Mouse (Mus musculus) kidney, postnatal 0 days (tissue): Measurements from ENCODE around the gene Zdhhc14. TPM values are rescaled to one million over a fixed set of nuclear protein-coding genes. Genes with fewer than 3 reads are reported as not detected.

ENCODE experiments used
- ATAC-seq: fragments of 200-750 bp; cut with Nextera tagmentation; replicated peaks from 2 replicates; pipeline ENCODE4 v1.8.0; 2017; ENCODE audit warnings: low read depth, moderate number of reproducible peaks, moderate TSS enrichment, moderate library complexity; ENCODE audit not compliant: low FRiP score
- DNase-seq: peaks from one replicate; pipeline ENCODE4 v3.0.0-alpha.2; 2016; ENCODE audit warnings: low spot score
- H3K27ac ChIP-seq: fragments of 300-500 bp; sonication (generic); 2 replicates; pipeline ENCODE4 v1.5.1; 2014; ENCODE audit warnings: mild to moderate bottlenecking
- H3K27me3 ChIP-seq: fragments of 300-500 bp; sonication (generic); 2 replicates; pipeline ENCODE4 v1.6.1; 2014; ENCODE audit warnings: low read length, mixed read lengths; ENCODE audit not compliant: insufficient read depth
- H3K36me3 ChIP-seq: fragments of 300-500 bp; sonication (generic); 2 replicates; pipeline ENCODE4 v1.6.1; 2014; ENCODE audit warnings: low read length, mixed read lengths; ENCODE audit not compliant: insufficient read depth
- H3K4me1 ChIP-seq: fragments of 300-500 bp; sonication (generic); replicated peaks from 2 replicates; pipeline ENCODE4 v1.6.1; 2014; ENCODE audit warnings: antibody characterized with exemption, low read length, mixed read lengths; ENCODE audit not compliant: insufficient read depth
- H3K4me2 ChIP-seq: fragments of 300-500 bp; sonication (generic); 2 replicates; pipeline ENCODE4 v1.6.1; 2014; ENCODE audit warnings: mild to moderate bottlenecking, low read length, moderate library complexity, mixed read lengths
- H3K4me3 ChIP-seq: fragments of 300-500 bp; sonication (generic); replicated peaks from 2 replicates; pipeline ENCODE4 v1.5.1; 2014; ENCODE audit warnings: low read depth, low read length
- H3K9ac ChIP-seq: fragments of 300-500 bp; sonication (generic); 2 replicates; pipeline ENCODE4 v1.6.1; 2014; ENCODE audit warnings: low read depth, low read length
- H3K9me3 ChIP-seq: fragments of 300-500 bp; sonication (generic); replicated peaks from 2 replicates; pipeline ENCODE4 v1.6.1; 2016; ENCODE audit warnings: low read length, inconsistent platforms, mixed read lengths
- CTCF ChIP-seq: IDR thresholded peaks from 2 replicates; pipeline ENCODE4 v1.5.1; 2016; ENCODE audit warnings: antibody characterized with exemption, low read depth, mild to moderate bottlenecking, moderate library complexity
- WGBS: fragments of 180-500 bp; shearing (Covaris S2); extraction: QIAGEN DNeasy Blood & Tissue Kit; methylation state at CpG from one replicate; pipeline ENCODE4 v1.1.7; 2014; 5-methylcytosine and 5-hydroxymethylcytosine counted together
- polyA plus RNA-seq: library from polyadenylated mRNA; unstranded; fragments of >200 nt; fragmentation: Nextera tagmentation; extraction: Ambion mirVana; gene quantifications from 2 replicates; pipeline ENCODE4 v1.2.1, GENCODE M21; 2015

Zdhhc14 gene
- polyA plus RNA-seq, 1 experiment from 2014 or later, result 5.3 TPM

DNA sequence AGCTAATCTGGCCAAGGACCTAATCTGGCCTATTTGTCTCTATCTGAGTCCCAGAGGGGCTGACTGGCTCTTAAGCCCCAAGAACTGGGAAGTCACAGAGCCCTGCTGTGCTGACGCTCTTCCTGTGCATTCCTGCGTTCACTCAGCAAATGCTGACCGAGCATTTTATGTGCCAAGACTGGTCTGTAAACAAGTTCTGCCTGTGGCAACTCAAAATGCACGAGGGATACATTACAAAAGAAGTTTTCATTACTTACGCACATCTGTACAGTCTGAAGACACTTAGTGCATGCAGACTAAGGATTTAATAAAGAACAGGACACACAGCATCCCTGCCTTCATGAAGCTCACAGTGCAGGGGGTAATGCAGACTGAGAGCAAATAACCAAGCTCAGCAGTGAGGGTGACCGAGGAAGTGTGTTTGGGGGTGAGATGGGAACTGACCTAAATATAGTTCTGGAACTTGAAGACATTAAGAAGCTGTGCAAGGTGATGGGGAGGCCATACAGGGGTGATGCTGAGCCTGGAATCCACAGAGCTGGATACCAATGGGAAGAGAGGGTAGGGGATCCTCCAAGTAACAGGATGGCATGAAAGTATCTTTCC lies 99.3 kb downstream of the Zdhhc14 start:
- Histone ChIP-seq H3K27ac (0 out of 2 replicates have a peak overlapping the region, but pooled peaks have one; percentile 19), H3K9me3 (no peaks in the 10 kb centered on the region), H3K4me2 (no peak overlapping the region), H3K9ac (no peak overlapping the region), H3K36me3 (no peaks in the 10 kb centered on the region), H3K4me3 (no peak overlapping the region), H3K27me3 (no peaks in the 10 kb centered on the region), H3K4me1 (no peaks in the 10 kb centered on the region; the same call in 1 of the 2 replicates)
- ATAC-seq (no peak), DNase-seq (peak; percentile 66)
- TF ChIP-seq CTCF, result no peak
- WGBS, result 41% methylated on average over 6 of the region's 6 CpGs

DNA sequence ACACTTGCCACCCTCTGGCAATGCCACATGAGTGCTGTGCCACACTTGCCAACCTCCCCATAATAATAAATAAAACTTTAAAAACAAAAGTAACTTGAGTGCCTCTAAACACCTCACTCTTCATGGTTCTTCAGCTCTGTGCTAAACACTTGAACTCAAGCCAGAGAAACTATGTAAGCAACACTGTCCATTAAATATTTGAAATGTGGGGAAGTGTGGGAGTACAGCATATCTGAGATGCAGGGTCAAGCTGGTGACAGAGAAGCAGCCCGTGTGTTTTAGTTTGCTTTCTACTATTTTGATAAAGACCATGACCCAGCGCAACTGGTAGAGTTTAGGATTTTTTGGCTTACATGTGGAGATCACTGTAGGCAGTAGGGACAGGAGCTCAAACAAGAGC lies 100.7 kb downstream of the Zdhhc14 start:
- Histone ChIP-seq H3K27ac (no peak overlapping the region), H3K9ac (no peak overlapping the region), H3K36me3 (no peaks in the 10 kb centered on the region), H3K4me2 (no peak overlapping the region), H3K9me3 (no peaks in the 10 kb centered on the region), H3K4me1 (peaks cover 9% of the 10 kb centered on the region), H3K4me3 (no peak overlapping the region), H3K27me3 (no peaks in the 10 kb centered on the region)
- TF ChIP-seq CTCF, result no peak
- WGBS, result 40% methylated on average over 2 of the region's 2 CpGs
- DNase-seq, result peak; percentile 72
- no peak for ATAC-seq

DNA sequence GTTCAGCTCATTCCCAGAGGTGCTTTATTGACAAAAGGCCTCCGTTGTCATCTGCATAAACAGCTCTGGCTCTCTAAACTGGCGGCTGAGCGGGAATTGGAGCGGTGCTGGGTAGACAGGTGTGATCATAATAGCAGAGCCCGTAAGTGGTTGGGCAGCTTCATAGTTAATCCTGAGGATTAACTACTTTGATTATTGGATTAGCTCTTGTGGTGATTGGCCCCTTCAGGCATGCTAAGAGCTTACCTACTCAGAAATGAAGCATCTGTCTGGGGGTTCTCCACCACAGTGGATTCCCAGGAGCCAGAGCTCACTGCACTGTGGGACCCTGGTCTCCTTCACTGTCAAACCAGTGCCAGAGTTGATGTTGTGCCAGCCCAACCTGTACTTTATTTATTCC lies 102.7 kb downstream of the Zdhhc14 start:
- Histone ChIP-seq H3K27me3 (no peaks in the 10 kb centered on the region), H3K4me2 (no peak overlapping the region), H3K4me1 (peaks cover 13% of the 10 kb centered on the region), H3K27ac (no peak overlapping the region), H3K9ac (no peak overlapping the region), H3K4me3 (no peak overlapping the region), H3K9me3 (no peaks in the 10 kb centered on the region), H3K36me3 (no peaks in the 10 kb centered on the region)
- TF ChIP-seq CTCF, result no peak
- ATAC-seq (no peak), DNase-seq (no peak)
- WGBS, result 82% methylated on average over 5 of the region's 5 CpGs

DNA sequence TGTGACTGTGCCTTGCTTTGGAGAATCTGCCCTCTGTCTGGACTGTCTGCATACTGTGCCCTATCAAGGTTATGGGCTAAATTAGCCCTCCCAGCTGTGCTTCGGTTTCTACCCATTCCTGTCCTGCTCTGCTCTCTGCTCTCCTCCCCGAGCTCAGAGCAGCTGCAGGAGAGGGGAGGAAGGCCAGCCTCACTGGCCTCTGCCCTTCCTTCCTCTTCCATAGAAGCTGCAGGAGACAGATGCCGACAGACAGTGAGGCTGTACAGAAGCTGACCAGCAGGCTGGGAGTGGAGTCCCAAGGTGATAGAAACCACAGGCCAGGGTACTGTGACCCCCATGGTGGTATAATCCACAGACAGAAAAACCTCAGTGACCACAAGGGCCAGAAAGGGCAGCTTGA lies 104.1 kb downstream of the Zdhhc14 start:
- no peak for ATAC-seq

DNA sequence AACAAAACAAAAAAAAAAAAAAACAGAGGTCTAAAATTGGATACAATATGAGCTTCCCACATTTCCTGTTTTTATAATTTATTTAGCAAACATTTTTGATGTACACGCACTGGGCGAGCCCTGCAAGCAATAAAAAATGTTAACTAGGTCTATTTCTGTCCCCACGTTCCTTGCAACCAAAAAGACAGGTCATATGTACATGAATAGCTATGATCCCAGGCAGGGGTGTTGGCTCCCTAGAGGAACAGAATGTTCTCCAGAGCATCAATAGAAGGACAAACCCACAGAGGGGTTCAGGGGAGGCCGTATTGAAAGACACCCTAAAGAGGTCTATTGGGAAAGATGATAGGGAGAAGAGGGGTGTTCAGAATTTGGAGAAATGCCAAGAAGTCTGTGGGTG lies 106.6 kb downstream of the Zdhhc14 start:
- DNase-seq (peak; percentile 80), ATAC-seq (no peak)
- no peak for TF ChIP-seq CTCF
- no peak overlapping the region for H3K4me2 ChIP-seq
- peaks cover 16% of the 10 kb centered on the region for H3K4me1 ChIP-seq
- no peaks in the 10 kb centered on the region for H3K36me3 ChIP-seq
- no peak overlapping the region for H3K4me3 ChIP-seq
- no peaks in the 10 kb centered on the region for H3K27me3 ChIP-seq
- H3K9me3 ChIP-seq, result no peaks in the 10 kb centered on the region
- 51% methylated on average over 4 of the region's 4 CpGs for WGBS
- no peak overlapping the region for H3K27ac ChIP-seq
- no peak overlapping the region for H3K9ac ChIP-seq

More for the DNA sequence above, 104.1 kb downstream of the Zdhhc14 start:
- Histone ChIP-seq H3K36me3 (no peaks in the 10 kb centered on the region), H3K27me3 (no peaks in the 10 kb centered on the region), H3K9ac (no peak overlapping the region), H3K4me1 (peaks cover 13% of the 10 kb centered on the region), H3K9me3 (no peaks in the 10 kb centered on the region), H3K27ac (0 out of 2 replicates have a peak overlapping the region, but pooled peaks have one; percentile 19), H3K4me3 (no peak overlapping the region), H3K4me2 (no peak overlapping the region)
- peak; percentile 68 for DNase-seq
- WGBS, result 23% methylated on average over 3 of the region's 3 CpGs
- no peak for TF ChIP-seq CTCF

GRCm38 (mm10) chr17:5600505-5601027 lies 108.2 kb downstream of the Zdhhc14 start:
- Histone ChIP-seq H3K9me3 (no peaks in the 10 kb centered on the region), H3K27ac (no peak overlapping the region), H3K4me1 (peaks cover 16% of the 10 kb centered on the region), H3K27me3 (no peaks in the 10 kb centered on the region), H3K4me3 (no peak overlapping the region), H3K36me3 (no peaks in the 10 kb centered on the region), H3K9ac (no peak overlapping the region), H3K4me2 (no peak overlapping the region)
- WGBS, result 83% methylated on average over 8 of the region's 8 CpGs
- no peak for TF ChIP-seq CTCF
- DNase-seq, result no peak
- no peak for ATAC-seq
